Mouse (Mus musculus): ENCODE data around the gene Morf4l2. TPM values are rescaled to one million over a fixed set of nuclear protein-coding genes. Genes with fewer than 3 reads are reported as not detected.
A peak's percentile ranks its signal among the peaks of the same experiment; 100 is the strongest.

The Morf4l2 gene
- 227 and 272 TPM in 2 replicates for polyA plus RNA-seq (2015; fragmentation: Nextera tagmentation; extraction: Ambion mirVana)

DNA sequence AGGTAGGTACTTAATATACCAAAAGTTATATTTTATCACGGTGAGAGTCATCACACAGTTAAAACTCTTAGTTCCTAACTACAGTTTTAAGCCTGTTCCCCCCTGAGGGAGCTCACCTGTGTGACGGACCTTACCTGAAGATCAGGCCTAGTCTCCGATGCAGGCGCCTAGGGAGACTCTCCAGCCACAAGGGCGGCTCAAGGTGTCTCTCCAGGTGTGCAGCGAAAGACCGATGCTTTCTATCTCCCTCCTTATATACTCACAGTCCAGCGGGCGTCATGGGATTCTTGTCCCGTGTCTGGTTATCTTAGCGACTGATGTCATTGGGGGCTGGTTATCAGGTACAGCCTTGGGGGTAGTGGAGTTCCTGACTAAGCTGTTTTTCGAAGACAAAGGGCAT lies at the start of gene Morf4l2:
Morf4l2 (minus strand) TSS at position 232 of the 400 bp plus-strand sequence.
- 0 out of 2 replicates have a peak, but pooled peaks cover 5% of the 10 kb centered on the region for H3K36me3 ChIP-seq
- H3K27me3 ChIP-seq: no peaks in the 10 kb centered on the region
- DNase-seq (no peak), ATAC-seq (ENCODE audit: low read depth) (no peak)
- peak within 1 kb of the TSS; percentile 69; the same call in 1 of the 2 replicates for H3K9ac ChIP-seq
- peaks cover 5% of the 10 kb centered on the region for H3K4me1 ChIP-seq (replicated peaks)
- no peaks in the 10 kb centered on the region for H3K9me3 ChIP-seq (replicated peaks)
- H3K4me2 ChIP-seq: peak within 1 kb of the TSS; percentile 73
- peak within 1 kb of the TSS; percentile 64 for H3K4me3 ChIP-seq (replicated peaks)
- H3K27ac ChIP-seq: peak within 1 kb of the TSS; percentile 81
- WGBS (ENCODE audit: insufficient replicate concordance): 70% methylated on average over 12 of the region's 12 CpGs

DNA sequence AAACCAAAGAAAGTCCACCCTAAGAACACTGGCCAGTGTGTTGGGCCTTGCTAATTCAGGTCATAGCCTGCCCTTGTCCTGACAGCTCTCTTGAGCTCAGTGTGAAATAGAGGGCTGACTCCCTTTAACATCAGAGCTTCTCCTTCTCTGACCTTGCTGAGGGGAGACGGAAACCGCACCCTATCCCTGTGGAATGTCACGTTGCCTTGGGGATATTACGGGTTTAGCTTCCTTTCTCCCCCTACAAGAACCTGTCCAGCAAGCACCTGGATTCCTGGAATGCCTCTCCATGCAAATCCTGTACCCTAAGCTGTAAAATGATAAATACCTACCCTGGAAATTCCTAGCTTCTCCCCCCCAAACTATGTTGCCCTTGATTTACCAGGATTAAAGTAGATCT lies 46.0 kb upstream of the Morf4l2 start:
- Histone ChIP-seq H3K27ac (no peak overlapping the region), H3K4me3 (replicated peaks) (no peak overlapping the region), H3K36me3 (no peaks in the 10 kb centered on the region; the same call in 1 of the 2 replicates), H3K9me3 (replicated peaks) (no peaks in the 10 kb centered on the region), H3K4me1 (replicated peaks) (no peaks in the 10 kb centered on the region), H3K4me2 (no peak overlapping the region), H3K27me3 (no peaks in the 10 kb centered on the region), H3K9ac (no peak overlapping the region)
- DNase-seq (no peak), ATAC-seq (ENCODE audit: low read depth) (no peak)
- WGBS (ENCODE audit: insufficient replicate concordance): 73% methylated on average over 4 of the region's 4 CpGs

DNA sequence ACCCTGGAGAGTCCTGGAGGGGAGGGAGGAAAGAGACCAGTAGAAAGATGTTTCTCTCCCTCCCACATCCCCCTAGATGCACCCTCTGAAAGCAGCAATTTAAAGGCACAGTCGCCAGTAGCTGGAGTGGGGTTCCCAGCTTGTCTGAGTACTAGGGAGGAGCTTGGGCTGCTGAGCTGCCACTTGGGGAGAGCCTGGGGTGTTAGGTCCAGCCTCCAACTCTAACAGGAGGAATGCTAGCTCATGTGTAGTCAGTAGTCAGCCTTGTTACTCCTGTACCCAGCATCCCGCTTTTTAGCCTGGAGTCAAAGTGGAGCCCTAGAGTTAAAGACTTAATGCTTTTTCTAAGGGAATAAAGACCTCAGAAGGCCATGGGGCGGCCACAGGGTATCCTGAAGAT lies 36.6 kb upstream of the Morf4l2 start, which contains the start of gene Glra4:
Glra4 (minus strand) TSS at position 101 of the 400 bp plus-strand sequence.
- DNase-seq (no peak), ATAC-seq (ENCODE audit: low read depth) (no peak)
- H3K9me3 ChIP-seq (replicated peaks): no peaks in the 10 kb centered on the region
- WGBS (ENCODE audit: insufficient replicate concordance): 61% methylated on average over 3 of the region's 3 CpGs
- H3K4me1 ChIP-seq (replicated peaks): no peaks in the 10 kb centered on the region
- no peak within 1 kb of the TSS for H3K27ac ChIP-seq
- H3K4me2 ChIP-seq: no peak within 1 kb of the TSS
- no peaks in the 10 kb centered on the region for H3K36me3 ChIP-seq
- no peak within 1 kb of the TSS for H3K4me3 ChIP-seq (replicated peaks)
- no peaks in the 10 kb centered on the region for H3K27me3 ChIP-seq
- no peak within 1 kb of the TSS for H3K9ac ChIP-seq

DNA sequence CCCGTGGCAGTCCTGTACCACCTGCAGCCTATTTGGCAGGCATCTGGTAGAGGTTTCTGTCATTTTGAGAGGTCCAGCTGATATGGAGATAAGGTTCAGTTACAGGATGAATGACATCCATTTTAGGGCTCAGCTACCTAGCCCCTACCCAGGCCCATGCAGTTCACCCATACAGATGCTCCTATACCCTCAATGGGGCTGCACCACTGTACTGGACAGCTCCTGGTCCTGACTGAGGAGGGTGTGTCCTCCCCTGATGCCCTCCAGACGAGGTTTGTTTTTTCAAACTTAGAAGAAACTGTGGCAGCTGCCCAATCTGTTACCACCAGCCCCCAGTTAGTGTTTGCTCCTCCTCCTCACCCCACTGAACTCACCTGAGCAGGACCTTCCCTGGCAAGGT lies 35.8 kb upstream of the Morf4l2 start:
- no peak overlapping the region for H3K9ac ChIP-seq
- H3K4me1 ChIP-seq (replicated peaks): no peaks in the 10 kb centered on the region
- ATAC-seq (ENCODE audit: low read depth) (no peak), DNase-seq (no peak)
- no peaks in the 10 kb centered on the region for H3K27me3 ChIP-seq
- no peaks in the 10 kb centered on the region for H3K9me3 ChIP-seq (replicated peaks)
- no peak overlapping the region for H3K27ac ChIP-seq
- no peak overlapping the region for H3K4me3 ChIP-seq (replicated peaks)
- 46% methylated on average over 2 of the region's 2 CpGs for WGBS (ENCODE audit: insufficient replicate concordance)
- H3K36me3 ChIP-seq: no peaks in the 10 kb centered on the region
- no peak overlapping the region for H3K4me2 ChIP-seq

DNA sequence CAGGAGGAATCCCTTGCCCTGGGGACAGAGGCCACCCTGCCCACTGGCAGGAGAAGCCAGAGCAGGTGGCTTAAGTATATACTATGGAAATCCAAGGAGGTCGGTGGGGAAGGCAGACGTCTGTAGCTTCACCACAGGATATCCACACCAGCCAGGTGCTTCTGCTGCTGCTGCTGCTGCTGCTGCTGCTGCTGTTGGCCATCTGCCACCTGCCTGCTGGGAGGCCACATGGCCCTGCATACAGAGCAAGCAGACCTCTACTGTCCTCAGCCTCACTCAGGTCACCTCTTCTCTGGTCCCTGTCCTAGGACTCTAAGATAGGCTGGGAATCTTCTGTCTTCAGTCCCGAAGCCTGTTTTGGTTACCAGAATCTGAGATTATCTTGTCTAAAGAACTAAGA lies 34.6 kb upstream of the Morf4l2 start:
- no peak for ATAC-seq (ENCODE audit: low read depth)
- Histone ChIP-seq H3K9me3 (replicated peaks) (no peaks in the 10 kb centered on the region), H3K4me2 (no peak overlapping the region), H3K27ac (no peak overlapping the region), H3K9ac (no peak overlapping the region), H3K36me3 (no peaks in the 10 kb centered on the region), H3K27me3 (no peaks in the 10 kb centered on the region), H3K4me1 (replicated peaks) (no peaks in the 10 kb centered on the region), H3K4me3 (replicated peaks) (no peak overlapping the region)
- no peak for DNase-seq
- WGBS (ENCODE audit: insufficient replicate concordance): 68% methylated on average over 3 of the region's 3 CpGs

DNA sequence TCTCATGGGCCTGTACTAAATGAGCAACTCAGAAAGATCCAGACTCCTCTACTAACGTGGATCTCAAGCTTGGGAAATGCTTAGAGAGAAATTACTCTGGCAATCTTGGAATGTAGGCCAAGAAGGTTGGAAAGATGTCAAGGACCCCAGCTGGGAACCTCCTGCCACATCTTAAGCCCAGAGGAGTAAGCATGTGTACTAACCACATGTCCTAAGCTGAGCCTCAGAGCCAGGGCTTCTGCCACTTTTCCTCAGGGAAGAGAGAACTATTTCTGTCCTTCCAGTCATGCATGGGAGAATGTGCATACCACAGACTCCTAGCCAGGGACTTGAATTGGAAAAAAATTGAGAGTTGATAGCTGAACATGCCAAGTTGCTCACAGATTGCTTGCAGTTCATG lies 29.5 kb upstream of the Morf4l2 start:
- Histone ChIP-seq H3K9ac (no peak overlapping the region), H3K27me3 (no peaks in the 10 kb centered on the region), H3K27ac (no peak overlapping the region), H3K9me3 (replicated peaks) (no peaks in the 10 kb centered on the region), H3K36me3 (no peaks in the 10 kb centered on the region), H3K4me1 (replicated peaks) (no peaks in the 10 kb centered on the region), H3K4me2 (no peak overlapping the region), H3K4me3 (replicated peaks) (no peak overlapping the region)
- WGBS (ENCODE audit: insufficient replicate concordance): 43% methylated on average over 1 of the region's 1 CpGs
- ATAC-seq (ENCODE audit: low read depth) (no peak), DNase-seq (no peak)

DNA sequence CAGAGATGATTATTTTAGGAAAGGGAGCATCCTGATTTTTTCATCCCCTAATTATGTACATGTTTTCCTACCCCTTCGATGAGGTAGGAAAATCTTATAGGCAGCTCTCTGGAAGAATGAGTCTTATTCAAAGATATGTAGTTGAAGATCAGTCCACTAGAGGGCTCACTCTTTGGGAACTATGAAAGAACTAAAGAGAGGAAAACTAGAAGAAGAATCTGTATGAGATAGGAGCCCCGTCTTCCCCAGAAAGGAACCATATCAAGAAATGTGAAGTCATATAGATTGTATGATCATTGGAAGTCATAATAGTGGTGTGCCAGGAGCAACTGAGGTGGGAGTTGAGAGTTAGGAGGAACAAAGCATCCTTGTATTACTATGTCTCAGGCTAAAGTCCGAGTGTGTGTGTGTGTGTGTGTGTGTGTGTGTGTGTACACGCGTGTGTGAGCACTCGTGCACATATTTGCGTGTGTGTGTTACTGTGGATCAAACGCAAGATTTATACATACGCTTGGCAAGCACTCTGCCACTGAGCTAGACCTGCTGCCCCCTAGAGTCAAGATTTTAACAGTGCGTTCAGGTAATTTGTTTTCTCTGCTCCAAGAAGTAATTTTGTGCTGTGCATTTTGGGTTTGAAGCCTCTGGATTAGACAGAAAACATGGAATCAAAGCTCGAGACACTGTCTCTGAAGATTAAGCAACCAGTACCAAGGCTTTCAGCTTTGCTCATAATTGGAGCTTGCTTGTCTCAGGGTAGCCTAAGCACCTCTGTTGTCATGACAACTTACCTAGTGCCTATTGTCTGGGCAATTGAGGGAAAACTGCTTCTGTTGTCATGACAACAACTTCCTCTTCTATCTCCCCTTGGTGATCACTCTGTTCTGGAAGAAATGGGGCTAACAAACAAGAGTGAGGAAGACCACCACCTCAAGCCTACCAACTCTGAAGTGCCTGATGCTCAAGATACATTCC lies 17.9 kb upstream of the Morf4l2 start:
- ATAC-seq (ENCODE audit: low read depth) (no peak), DNase-seq (no peak)
- WGBS (ENCODE audit: insufficient replicate concordance): 56% methylated on average over 11 of the region's 11 CpGs
- Histone ChIP-seq H3K4me3 (replicated peaks) (no peak overlapping the region), H3K4me2 (no peak overlapping the region), H3K9me3 (replicated peaks) (no peaks in the 10 kb centered on the region), H3K27ac (no peak overlapping the region), H3K4me1 (replicated peaks) (no peaks in the 10 kb centered on the region), H3K27me3 (no peaks in the 10 kb centered on the region), H3K9ac (no peak overlapping the region), H3K36me3 (no peaks in the 10 kb centered on the region)

DNA sequence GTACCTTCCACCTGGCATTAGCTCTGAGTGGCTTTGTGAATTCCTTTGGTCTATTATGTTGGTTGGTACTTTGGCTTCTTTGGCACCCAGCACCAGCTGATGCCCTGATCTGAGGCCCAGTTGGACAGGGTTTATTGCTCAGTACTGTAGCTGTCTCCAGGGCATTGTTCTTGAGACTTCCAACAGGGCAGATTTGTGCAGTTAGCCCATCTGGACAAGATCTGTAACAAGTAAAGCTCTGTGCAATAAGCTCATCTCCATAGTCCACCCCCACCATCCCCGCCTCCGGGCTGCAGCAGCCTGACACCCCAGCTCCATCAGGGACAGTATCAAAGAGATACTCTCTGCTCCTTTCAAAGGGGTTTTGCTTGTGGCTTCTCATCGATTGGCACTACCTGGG lies 12.0 kb upstream of the Morf4l2 start:
- Histone ChIP-seq H3K4me1 (replicated peaks) (no peaks in the 10 kb centered on the region), H3K4me2 (no peak overlapping the region), H3K27ac (no peak overlapping the region), H3K4me3 (replicated peaks) (no peak overlapping the region), H3K27me3 (no peaks in the 10 kb centered on the region), H3K9ac (no peak overlapping the region), H3K9me3 (replicated peaks) (no peaks in the 10 kb centered on the region), H3K36me3 (no peaks in the 10 kb centered on the region)
- DNase-seq (no peak), ATAC-seq (ENCODE audit: low read depth) (no peak)
- 77% methylated on average over 3 of the region's 3 CpGs for WGBS (ENCODE audit: insufficient replicate concordance)

DNA sequence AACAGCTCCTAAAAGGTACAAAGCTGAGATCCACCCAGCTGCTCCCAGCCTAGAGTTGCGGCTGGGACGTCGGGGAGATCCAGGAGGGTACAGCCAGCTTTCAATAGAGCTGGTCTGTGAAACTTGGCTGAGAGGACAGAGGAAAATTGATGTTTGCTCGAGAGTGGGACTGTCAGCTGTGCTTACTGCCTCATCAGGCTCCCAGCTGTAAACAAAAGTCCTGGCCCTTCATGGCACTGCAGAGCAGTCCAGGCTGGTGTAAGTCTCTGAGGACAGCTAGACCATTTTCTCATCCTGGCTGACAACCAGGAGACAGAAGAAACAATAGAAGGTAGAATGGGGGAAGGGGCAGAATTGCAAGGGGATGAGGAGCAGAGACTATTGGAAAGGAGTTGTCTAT lies 5.8 kb upstream of the Morf4l2 start:
- no peak for ATAC-seq (ENCODE audit: low read depth)

DNA sequence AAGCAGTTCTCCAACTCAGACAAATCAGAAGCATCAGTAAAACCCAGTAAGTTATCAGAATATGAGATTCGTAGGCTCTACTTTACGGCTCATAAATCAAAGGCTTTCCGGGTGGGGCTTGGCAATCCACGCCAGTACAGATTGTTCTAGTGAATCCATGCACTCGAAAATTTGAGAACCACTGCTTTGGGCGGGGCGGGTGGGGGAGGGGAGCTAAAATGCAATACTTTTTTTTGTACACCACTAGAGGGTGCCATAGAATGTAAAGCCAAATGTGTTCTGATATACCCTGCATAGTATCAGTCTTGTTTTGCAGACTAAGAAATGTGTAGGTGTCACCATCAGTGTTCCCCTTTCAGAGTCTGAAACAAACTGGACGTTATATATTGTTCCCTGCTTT lies 1.2 kb upstream of the Morf4l2 start:
- DNase-seq: no peak
- 65% methylated on average over 8 of the region's 8 CpGs for WGBS (ENCODE audit: insufficient replicate concordance)
- no peaks in the 10 kb centered on the region; the same call in 1 of the 2 replicates for H3K4me1 ChIP-seq (replicated peaks)
- no peak overlapping the region for H3K4me3 ChIP-seq (replicated peaks)
- H3K27ac ChIP-seq: no peak overlapping the region
- H3K27me3 ChIP-seq: no peaks in the 10 kb centered on the region
- no peaks in the 10 kb centered on the region for H3K36me3 ChIP-seq
- H3K9me3 ChIP-seq (replicated peaks): no peaks in the 10 kb centered on the region
- H3K9ac ChIP-seq: no peak overlapping the region
- no peak for ATAC-seq (ENCODE audit: low read depth)
- H3K4me2 ChIP-seq: no peak overlapping the region

More for the DNA sequence above, 5.8 kb upstream of the Morf4l2 start:
- Histone ChIP-seq H3K27me3 (no peaks in the 10 kb centered on the region), H3K4me2 (no peak overlapping the region), H3K4me3 (replicated peaks) (no peak overlapping the region), H3K9me3 (replicated peaks) (no peaks in the 10 kb centered on the region), H3K27ac (no peak overlapping the region), H3K9ac (no peak overlapping the region), H3K4me1 (replicated peaks) (no peaks in the 10 kb centered on the region), H3K36me3 (no peaks in the 10 kb centered on the region)
- no peak for DNase-seq
- WGBS (ENCODE audit: insufficient replicate concordance): 51% methylated on average over 4 of the region's 4 CpGs

DNA sequence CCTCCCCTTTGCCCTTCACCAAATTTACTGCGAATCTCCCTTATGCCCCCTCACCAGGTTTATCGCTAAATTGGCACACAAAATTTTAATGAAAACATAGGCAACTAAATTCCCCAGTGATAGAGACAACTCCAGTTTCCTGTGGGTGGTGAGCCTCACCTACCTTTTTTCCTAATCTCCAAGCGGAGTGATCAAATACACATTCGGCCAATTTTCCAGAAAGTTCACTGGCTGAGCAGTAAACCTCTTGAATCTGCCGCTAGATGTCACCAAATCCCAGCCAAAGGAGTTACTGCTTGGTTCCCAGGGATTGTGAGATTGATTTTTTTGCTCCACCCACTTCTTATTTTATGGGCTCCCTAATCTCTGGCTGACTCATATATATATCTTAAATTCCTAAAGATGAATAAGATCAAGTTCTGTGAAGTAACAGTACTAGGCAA lies 808 bp downstream of the Morf4l2 start:
- H3K4me3 ChIP-seq (replicated peaks): peak overlapping the region; percentile 64
- H3K27ac ChIP-seq: peak overlapping the region; percentile 81
- 27% methylated on average over 5 of the region's 5 CpGs for WGBS (ENCODE audit: insufficient replicate concordance)
- H3K9me3 ChIP-seq (replicated peaks): no peaks in the 10 kb centered on the region
- 0 out of 2 replicates have a peak, but pooled peaks cover 5% of the 10 kb centered on the region for H3K36me3 ChIP-seq
- ATAC-seq (ENCODE audit: low read depth) (no peak), DNase-seq (peak; percentile 42)
- peak overlapping the region; percentile 69; the same call in 1 of the 2 replicates for H3K9ac ChIP-seq
- peaks cover 8% of the 10 kb centered on the region for H3K4me1 ChIP-seq (replicated peaks)
- peak overlapping the region; percentile 73 for H3K4me2 ChIP-seq
- H3K27me3 ChIP-seq: no peaks in the 10 kb centered on the region

All from liver, embryonic 13.5 days (tissue).